Mouse (Mus musculus): ENCODE data around the gene Fgfr4. TPM values are rescaled to one million over a fixed set of nuclear protein-coding genes. Genes with fewer than 3 reads are reported as not detected.
"Not testable (repeated sequence)": the region's sequence is repeated elsewhere in the genome, so short reads cannot be mapped to it uniquely, and the experiment has no call there.

The Fgfr4 gene
- polyA plus RNA-seq, 1 experiment from 2014 or later: 0.20 TPM

- no peaks in the 10 kb centered on the region for H3K27me3 ChIP-seq
- WGBS: 29% methylated on average over 2 of the region's 2 CpGs
- H3K4me3 ChIP-seq (replicated peaks): no peak overlapping the region
- peak; percentile 37; the same call in 1 of the 2 replicates for ATAC-seq (ENCODE audit: low FRiP score)
- no peaks in the 10 kb centered on the region for H3K9me3 ChIP-seq
- H3K9ac ChIP-seq: no peak overlapping the region
- H3K27ac ChIP-seq: no peak overlapping the region
- H3K4me2 ChIP-seq: no peak overlapping the region
- H3K36me3 ChIP-seq (replicated peaks): no peaks in the 10 kb centered on the region
- peaks cover 10% of the 10 kb centered on the region for H3K4me1 ChIP-seq
Measured at GRCm38 (mm10) chr13:55178556-55178955, 26.1 kb downstream of the Fgfr4 start.

GRCm38 (mm10) chr13:55179591-55179990, 27.2 kb downstream of the Fgfr4 start:
- no peak overlapping the region for H3K4me3 ChIP-seq (replicated peaks)
- no peak for ATAC-seq (ENCODE audit: low FRiP score)
- H3K27ac ChIP-seq: no peak overlapping the region
- H3K27me3 ChIP-seq: no peaks in the 10 kb centered on the region
- peaks cover 10% of the 10 kb centered on the region for H3K4me1 ChIP-seq
- H3K9me3 ChIP-seq: no peaks in the 10 kb centered on the region
- 96% methylated on average over 3 of the region's 3 CpGs for WGBS
- H3K4me2 ChIP-seq: no peak overlapping the region
- no peak overlapping the region for H3K9ac ChIP-seq
- no peaks in the 10 kb centered on the region for H3K36me3 ChIP-seq (replicated peaks)

- no peak overlapping the region for H3K27ac ChIP-seq
- ATAC-seq (ENCODE audit: low FRiP score): no peak
- 69% methylated on average over 2 of the region's 2 CpGs for WGBS
- no peak overlapping the region; the same call in 1 of the 2 replicates for H3K4me3 ChIP-seq (replicated peaks)
- H3K27me3 ChIP-seq: no peaks in the 10 kb centered on the region
- H3K9ac ChIP-seq: no peak overlapping the region
- H3K4me2 ChIP-seq: peak overlapping the region; percentile 52
- no peaks in the 10 kb centered on the region for H3K36me3 ChIP-seq (replicated peaks)
- H3K4me1 ChIP-seq: peaks cover 10% of the 10 kb centered on the region
- no peaks in the 10 kb centered on the region for H3K9me3 ChIP-seq
Measured at GRCm38 (mm10) chr13:55181786-55182172, 29.3 kb downstream of the Fgfr4 start.

- peak overlapping the region; percentile 75 for H3K27ac ChIP-seq
- no peaks in the 10 kb centered on the region for H3K36me3 ChIP-seq (replicated peaks)
- H3K4me2 ChIP-seq: peak overlapping the region; percentile 52
- H3K4me3 ChIP-seq (replicated peaks): peak overlapping the region; percentile 29
- H3K27me3 ChIP-seq: no peaks in the 10 kb centered on the region
- peaks cover 10% of the 10 kb centered on the region for H3K4me1 ChIP-seq
- WGBS: 3% methylated on average over 23 of the region's 23 CpGs
- ATAC-seq (ENCODE audit: low FRiP score): peak; percentile 82
- no peaks in the 10 kb centered on the region for H3K9me3 ChIP-seq
- H3K9ac ChIP-seq: peak overlapping the region; percentile 25; the same call in 1 of the 2 replicates
Measured at GRCm38 (mm10) chr13:55182173-55182894, 29.9 kb downstream of the Fgfr4 start.

GRCm38 (mm10) chr13:55183382-55183781, 30.9 kb downstream of the Fgfr4 start:
- no peak overlapping the region for H3K9ac ChIP-seq
- ATAC-seq (ENCODE audit: low FRiP score): no peak
- H3K9me3 ChIP-seq: no peaks in the 10 kb centered on the region
- H3K27me3 ChIP-seq: no peaks in the 10 kb centered on the region
- peaks cover 10% of the 10 kb centered on the region for H3K4me1 ChIP-seq
- H3K27ac ChIP-seq: no peak overlapping the region
- 82% methylated on average over 6 of the region's 6 CpGs for WGBS
- H3K4me2 ChIP-seq: no peak overlapping the region
- no peak overlapping the region for H3K4me3 ChIP-seq (replicated peaks)
- H3K36me3 ChIP-seq (replicated peaks): no peaks in the 10 kb centered on the region

GRCm38 (mm10) chr13:55187062-55187461, 34.6 kb downstream of the Fgfr4 start:
- H3K4me1 ChIP-seq: peaks cover 18% of the 10 kb centered on the region
- WGBS: 49% methylated on average over 3 of the region's 9 CpGs
- not testable (repeated sequence) for H3K9me3 ChIP-seq; H3K9ac ChIP-seq; H3K36me3 ChIP-seq (replicated peaks); H3K27ac ChIP-seq; H3K4me2 ChIP-seq; H3K27me3 ChIP-seq; H3K4me3 ChIP-seq (replicated peaks); ATAC-seq (ENCODE audit: low FRiP score)

- H3K9ac ChIP-seq: peak overlapping the region; percentile 74
- no peaks in the 10 kb centered on the region for H3K36me3 ChIP-seq (replicated peaks)
- 4% methylated on average over 12 of the region's 12 CpGs for WGBS
- H3K9me3 ChIP-seq: no peaks in the 10 kb centered on the region
- H3K4me3 ChIP-seq (replicated peaks): peak overlapping the region; percentile 44
- peak; percentile 7; the same call in 1 of the 2 replicates for ATAC-seq (ENCODE audit: low FRiP score)
- peak overlapping the region; percentile 93 for H3K27ac ChIP-seq
- H3K4me2 ChIP-seq: peak overlapping the region; percentile 74
- H3K27me3 ChIP-seq: no peaks in the 10 kb centered on the region
- H3K4me1 ChIP-seq: peaks cover 13% of the 10 kb centered on the region
Measured at GRCm38 (mm10) chr13:55189531-55190107, 37.2 kb downstream of the Fgfr4 start.

- Histone ChIP-seq H3K27me3 (no peaks in the 10 kb centered on the region), H3K4me1 (peaks cover 13% of the 10 kb centered on the region), H3K9ac (peak overlapping the region; percentile 74), H3K4me2 (peak overlapping the region; percentile 74), H3K36me3 (replicated peaks) (no peaks in the 10 kb centered on the region), H3K9me3 (no peaks in the 10 kb centered on the region), H3K4me3 (replicated peaks) (peak overlapping the region; percentile 44), H3K27ac (peak overlapping the region; percentile 93)
- WGBS: 3% methylated on average over 34 of the region's 34 CpGs
- ATAC-seq (ENCODE audit: low FRiP score): peak; percentile 100
Measured at GRCm38 (mm10) chr13:55190121-55190868, 37.9 kb downstream of the Fgfr4 start.

- H3K4me3 ChIP-seq (replicated peaks): no peak overlapping the region
- H3K36me3 ChIP-seq (replicated peaks): no peaks in the 10 kb centered on the region
- H3K27me3 ChIP-seq: no peaks in the 10 kb centered on the region
- no peaks in the 10 kb centered on the region for H3K9me3 ChIP-seq
- H3K4me2 ChIP-seq: no peak overlapping the region
- ATAC-seq (ENCODE audit: low FRiP score): no peak
- H3K4me1 ChIP-seq: peaks cover 13% of the 10 kb centered on the region
- 94% methylated on average over 5 of the region's 5 CpGs for WGBS
- no peak overlapping the region for H3K27ac ChIP-seq
- H3K9ac ChIP-seq: no peak overlapping the region
Measured at GRCm38 (mm10) chr13:55191535-55191934, 39.1 kb downstream of the Fgfr4 start.

- not testable (repeated sequence) for ATAC-seq (ENCODE audit: low FRiP score); H3K4me1 ChIP-seq; H3K9ac ChIP-seq; H3K36me3 ChIP-seq (replicated peaks); H3K27me3 ChIP-seq; H3K4me3 ChIP-seq (replicated peaks); H3K27ac ChIP-seq; H3K4me2 ChIP-seq; H3K9me3 ChIP-seq
- 85% methylated on average over 4 of the region's 4 CpGs for WGBS
Measured at GRCm38 (mm10) chr13:55202758-55203157, 50.3 kb downstream of the Fgfr4 start.

GRCm38 (mm10) chr13:55203740-55204139, 51.3 kb downstream of the Fgfr4 start:
- Histone ChIP-seq H3K27me3 (no peaks in the 10 kb centered on the region), H3K36me3 (replicated peaks) (no peaks in the 10 kb centered on the region), H3K4me1 (no peaks in the 10 kb centered on the region), H3K9me3 (no peaks in the 10 kb centered on the region), H3K4me2 (no peak overlapping the region), H3K9ac (no peak overlapping the region), H3K4me3 (replicated peaks) (no peak overlapping the region), H3K27ac (no peak overlapping the region)
- 87% methylated on average over 9 of the region's 9 CpGs for WGBS
- ATAC-seq (ENCODE audit: low FRiP score): no peak

GRCm38 (mm10) chr13:55204667-55205389, 52.4 kb downstream of the Fgfr4 start:
- Histone ChIP-seq H3K27me3 (no peaks in the 10 kb centered on the region), H3K36me3 (replicated peaks) (no peaks in the 10 kb centered on the region), H3K9ac (no peak overlapping the region), H3K4me1 (peaks cover 3% of the 10 kb centered on the region; the same call in 1 of the 2 replicates), H3K27ac (no peak overlapping the region), H3K4me2 (no peak overlapping the region), H3K9me3 (no peaks in the 10 kb centered on the region), H3K4me3 (replicated peaks) (no peak overlapping the region)
- ATAC-seq (ENCODE audit: low FRiP score): no peak
- WGBS: 89% methylated on average over 8 of the region's 11 CpGs

All from forebrain, embryonic 12.5 days (tissue).